Mouse (Mus musculus): ENCODE results near the gene Mlst8.
A peak's percentile ranks its signal among the peaks of the same experiment; 100 is the strongest.
"Not testable (repeated sequence)": the region's sequence is repeated elsewhere in the genome, so short reads cannot be mapped to it uniquely, and the experiment has no call there.

The Mlst8 gene

DNA sequence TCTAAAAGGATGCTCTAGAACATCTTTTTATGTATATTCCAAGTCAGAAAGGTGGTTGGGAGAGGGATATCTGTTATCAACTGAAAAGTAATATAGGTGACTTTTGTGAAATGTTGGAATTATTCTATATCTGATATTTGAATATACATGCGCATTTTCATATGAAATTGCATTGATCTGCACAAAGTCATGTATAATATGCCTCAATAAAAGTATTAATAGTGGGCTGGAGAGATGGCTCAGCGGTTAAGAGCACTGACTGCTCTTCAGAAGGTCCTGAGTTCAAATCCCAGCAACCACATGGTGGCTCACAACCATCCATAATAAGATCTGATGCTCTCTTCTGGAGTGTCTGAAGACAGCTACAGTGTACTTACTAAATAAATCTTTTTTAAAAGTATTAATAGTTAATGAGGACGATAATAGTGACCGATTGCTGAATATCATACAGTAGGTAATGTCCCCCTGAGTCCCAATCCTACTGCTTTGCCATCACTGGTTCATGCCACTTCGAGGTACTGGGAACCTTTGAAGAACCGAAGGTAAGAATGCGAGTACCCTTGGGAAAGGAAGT lies 9.5 kb downstream of the Mlst8 start:
- no peak for DNase-seq (ENCODE audit: low read depth, low spot score)

DNA sequence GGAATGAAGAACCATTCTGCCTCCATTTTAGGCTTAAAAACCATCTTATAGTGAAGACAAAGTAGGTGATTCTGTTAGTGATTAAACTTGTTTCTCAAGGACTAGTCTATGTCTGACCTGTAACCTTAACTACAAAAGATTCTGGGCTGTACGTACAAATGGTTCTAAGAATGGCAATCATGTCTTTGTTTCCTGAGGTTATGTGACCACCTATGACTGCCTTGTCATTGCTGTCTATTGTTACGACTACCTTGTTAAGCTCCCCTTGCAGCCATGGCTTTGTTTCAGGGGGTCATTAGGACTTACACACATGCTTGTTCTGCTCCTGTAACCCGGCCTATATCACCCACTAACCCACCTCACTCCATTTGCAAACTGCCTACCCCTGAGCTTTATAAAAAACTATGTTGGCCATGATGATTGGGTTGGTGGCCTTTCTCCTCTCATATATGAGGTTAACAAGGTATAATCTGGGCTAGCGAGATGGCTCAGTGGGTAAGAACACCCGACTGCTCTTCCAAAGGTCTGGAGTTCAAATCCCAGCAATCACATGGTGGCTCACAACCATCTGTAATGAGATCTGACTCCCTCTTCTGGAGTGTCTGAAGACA lies 10.1 kb downstream of the Mlst8 start:
- no peak for DNase-seq (ENCODE audit: low read depth, low spot score)

DNA sequence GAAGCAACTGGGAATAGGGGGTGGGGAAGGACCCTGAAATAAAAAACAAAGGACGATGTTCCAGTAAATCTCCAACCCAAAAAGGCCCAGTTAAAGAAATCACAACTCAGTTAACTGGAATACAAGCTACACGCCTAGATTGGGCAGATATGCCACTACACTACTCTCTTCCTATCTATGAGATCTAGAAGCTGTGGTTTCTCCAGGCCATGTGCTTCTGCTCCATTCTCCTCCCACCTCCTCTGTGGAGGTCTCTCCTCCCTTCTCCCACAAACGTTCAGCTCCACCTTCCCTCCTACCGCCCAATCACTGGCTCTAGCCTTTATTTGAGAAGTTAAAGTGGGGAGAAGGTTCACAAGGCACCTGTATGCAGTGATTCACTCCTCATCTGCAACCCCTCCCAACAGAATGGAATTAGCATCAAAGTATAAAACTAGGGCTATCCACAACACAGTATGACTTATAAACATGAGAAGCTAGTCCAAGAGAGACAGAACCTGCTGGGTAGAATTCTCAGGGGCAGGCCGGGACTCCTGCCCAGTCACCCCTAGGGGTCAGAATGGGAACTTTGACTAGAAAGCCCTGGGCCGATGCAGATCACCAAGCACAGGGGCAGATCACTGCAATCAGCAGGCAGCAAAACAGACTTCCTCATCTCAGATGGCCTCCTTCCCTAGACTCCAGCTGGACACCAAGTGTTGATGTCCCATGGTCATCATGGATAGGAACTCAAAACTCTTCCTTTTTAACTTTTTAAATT lies 15.3 kb downstream of the Mlst8 start:
- no peak for DNase-seq (ENCODE audit: low read depth, low spot score)

DNA sequence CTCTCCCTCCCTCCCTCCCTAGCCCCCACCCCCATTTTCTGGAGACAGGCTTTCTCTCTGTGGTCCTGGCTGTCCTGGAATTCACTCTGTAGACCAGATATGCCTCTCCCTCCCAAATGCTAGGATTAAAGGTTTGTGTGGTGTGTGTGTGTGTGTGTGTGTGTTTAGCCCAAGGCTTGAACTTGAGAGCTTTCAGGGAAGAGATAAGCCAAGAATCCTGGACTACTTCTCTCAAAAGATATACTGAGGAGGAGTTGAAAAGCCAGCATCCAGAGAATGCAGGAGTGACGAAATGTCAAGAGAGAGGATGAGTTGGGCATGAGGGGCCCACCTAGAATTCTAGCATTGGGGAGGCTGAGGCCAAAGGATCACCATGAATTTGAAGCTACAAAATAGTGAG lies 15.9 kb downstream of the Mlst8 start:
- DNase-seq (ENCODE audit: low read depth, low spot score) = no peak

DNA sequence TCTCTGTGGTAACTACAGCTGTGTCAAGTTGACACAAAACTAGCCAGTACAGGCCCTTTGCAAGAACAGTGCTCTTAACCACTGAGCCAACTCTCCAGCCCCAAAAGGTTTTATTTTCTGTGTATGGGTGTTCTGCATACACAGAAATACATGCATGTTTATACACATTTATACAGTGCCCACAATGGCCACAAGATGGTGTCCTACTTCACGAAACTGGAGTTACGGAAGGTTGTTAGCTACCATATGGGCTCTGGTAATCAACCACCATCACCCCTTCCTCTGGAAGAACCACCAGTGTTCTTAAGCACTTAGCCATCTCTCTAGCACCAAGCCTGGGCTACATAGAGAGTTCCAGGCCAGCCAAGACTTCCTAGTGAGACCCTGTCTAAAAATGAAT lies 17.3 kb downstream of the Mlst8 start:
- DNase-seq (ENCODE audit: low read depth, low spot score) = no peak

DNA sequence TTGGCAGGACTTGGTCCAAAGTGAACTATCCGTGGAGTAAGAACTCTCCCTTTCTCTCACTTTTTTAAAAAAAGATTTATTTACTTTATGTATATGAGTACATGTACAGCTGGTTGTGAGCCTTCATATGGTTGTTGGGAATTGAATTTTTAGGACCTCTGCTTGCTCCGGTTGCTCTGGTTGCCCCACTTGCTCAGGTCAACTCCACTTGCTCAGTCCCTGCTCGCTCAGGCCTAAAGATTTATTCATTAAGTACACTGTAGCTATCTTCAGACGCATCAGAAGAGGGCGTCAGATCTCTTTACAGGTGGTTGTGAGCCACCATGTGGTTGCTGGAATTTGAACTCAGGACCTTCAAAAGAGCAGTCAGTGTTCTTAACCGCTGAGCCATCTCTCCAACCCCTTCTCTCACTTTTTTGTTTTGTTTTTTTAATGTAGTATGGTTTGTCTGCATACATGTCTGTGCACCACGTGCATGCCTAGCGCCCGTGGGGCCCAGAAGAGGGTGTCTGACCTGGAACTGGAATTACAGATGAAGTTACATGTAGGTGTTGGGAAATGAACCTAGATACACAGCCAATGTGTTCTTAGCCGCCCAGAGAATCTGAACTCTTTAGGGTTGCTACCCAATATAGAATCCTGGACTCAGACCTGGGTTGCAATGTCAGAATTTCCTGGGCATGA lies 23.2 kb downstream of the Mlst8 start:
- not testable (repeated sequence) for DNase-seq (ENCODE audit: low read depth, low spot score)

DNA sequence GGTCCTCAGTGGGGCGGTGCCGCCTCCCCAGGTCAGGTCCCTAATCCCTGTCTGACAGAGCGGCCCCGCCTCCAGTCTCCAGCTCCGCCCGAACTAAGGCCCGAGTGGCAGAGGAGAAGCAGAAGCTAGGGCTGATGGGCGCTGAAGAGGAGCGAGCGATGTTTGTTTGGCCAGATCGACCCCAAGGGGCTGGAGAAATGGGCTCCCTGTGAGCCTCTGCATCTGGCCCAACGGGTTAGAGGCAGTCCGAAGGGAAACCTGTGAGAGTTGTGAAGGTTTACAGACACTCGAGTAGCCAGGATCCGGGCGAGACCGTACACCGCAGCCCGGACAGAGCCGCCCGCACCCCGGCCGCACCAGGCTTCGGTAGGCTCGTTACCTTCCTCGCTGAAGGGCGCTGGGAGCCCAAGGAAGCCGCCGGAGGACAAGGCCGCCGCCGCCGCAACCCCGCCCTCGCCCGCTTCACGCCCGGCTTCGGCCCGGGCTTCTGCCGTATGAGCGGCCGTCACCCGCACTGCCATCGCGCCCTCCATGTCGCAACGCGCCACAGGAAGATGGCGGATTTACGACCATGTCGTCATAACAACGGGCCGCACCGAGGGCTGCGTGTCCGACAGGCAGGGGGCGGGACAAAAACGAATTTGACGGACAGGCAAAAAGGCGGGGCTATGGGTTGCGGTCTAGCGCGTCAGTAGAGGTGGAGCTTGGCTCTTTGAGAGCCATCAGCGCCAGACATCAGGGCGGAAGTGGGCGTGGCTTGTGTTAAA lies 23.9 kb downstream of the Mlst8 start:
- DNase-seq (ENCODE audit: low read depth, low spot score) = peak; percentile 99

DNA sequence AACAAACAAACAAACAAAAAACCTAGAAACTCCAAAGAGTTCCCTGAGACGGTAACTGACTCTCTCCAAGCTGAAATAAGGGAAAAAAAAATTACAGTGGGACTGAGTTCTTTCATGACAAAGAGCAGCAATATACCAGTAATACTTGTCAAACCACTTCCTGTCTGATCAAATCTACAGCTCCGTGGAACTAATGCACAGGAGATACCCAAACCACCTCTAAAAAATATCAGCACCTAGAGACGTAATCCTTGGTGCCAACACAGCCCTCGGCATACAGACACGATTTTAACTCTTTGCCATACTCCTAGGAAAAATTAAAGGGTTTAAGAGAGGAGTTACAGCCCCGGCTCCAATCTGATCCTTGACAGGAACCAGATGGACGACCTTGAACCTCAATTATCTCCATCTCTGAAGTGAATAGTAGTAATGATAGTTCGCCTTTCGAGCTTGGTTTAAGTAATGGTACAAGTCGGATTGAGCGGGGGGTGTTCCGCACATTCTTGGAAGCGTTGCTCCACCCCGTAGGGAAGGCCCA lies 24.6 kb downstream of the Mlst8 start:
- DNase-seq (ENCODE audit: low read depth, low spot score) = no peak

DNA sequence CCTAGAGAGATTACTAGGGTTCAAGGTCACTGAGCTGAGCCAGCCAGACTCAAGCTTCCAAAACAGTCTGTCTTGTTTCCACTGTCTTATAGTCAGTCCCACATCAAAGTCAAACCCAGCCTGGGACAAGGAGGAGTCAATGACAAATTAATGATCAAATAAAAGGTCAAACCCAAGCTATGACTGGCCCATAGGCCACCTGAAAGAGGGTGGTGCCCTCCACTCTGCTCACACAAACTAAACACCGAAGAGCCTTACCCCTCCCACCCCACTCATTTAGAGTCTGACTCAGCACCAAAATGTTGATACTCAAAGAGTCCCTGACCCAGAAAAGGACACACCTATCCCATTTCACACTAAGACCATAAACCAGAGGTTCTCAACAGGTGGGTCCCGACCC lies 25.5 kb downstream of the Mlst8 start:
- peak; percentile 66 for DNase-seq (ENCODE audit: low read depth, low spot score)

DNA sequence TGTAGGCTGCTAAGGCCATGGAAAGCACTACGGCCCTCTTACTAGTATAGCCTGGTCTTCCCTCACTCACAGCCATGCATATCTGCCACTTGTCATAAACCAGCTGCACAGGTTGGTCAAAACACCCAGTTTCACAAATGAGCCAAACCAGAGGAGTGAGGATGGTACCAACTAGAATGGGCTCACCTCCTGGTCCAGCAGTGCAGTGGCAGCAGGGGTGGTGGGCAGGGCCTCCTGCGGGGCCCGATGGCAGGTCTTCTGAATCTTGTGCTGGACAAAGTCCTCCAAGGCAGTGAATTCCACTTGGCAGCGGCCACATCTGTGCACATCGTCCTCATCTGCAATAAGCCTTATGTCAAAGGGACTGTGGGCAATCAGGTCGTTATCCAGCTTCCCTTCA lies 27.7 kb downstream of the Mlst8 start:
- DNase-seq (ENCODE audit: low read depth, low spot score) = no peak

DNA sequence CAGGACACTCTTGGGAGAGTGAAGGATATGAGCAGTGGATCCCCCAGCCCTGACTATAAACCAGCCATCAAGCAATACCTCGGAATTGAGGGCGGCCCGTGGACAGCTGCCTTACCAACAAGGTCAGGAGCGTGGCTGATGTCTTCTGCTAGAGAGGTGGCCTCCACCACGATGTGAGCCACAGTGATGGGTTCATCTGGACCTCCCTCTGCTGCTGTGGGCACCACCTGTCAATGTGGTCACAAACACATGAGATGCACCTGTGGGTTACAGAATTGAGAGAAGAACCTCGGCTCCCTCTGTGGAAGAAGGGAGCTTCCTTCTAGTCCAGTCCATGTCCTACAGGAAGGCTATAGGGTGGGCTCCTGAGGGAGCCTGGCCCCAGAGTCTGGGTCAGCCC lies 29.4 kb downstream of the Mlst8 start:
- DNase-seq (ENCODE audit: low read depth, low spot score) = no peak

DNA sequence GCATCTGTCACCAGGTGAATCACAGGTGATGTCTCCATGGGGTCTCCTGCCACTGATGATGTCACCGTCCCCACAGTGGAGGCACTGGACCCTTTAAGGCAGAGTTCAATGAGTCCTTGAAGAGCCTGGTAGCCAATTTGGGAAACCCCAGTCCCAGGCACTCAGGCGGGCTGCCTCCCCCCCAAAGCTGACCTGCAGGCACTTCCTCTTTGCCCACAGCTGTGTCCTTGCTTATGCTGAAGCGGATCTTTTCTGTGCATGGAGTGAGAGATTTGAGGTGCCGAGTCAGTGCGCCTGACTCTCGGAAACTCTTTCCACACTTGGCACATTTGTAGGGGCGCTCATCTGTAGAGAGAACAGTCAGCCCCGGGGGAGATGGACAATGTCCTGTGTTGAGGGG lies 32.3 kb downstream of the Mlst8 start:
- no peak for DNase-seq (ENCODE audit: low read depth, low spot score)

DNA sequence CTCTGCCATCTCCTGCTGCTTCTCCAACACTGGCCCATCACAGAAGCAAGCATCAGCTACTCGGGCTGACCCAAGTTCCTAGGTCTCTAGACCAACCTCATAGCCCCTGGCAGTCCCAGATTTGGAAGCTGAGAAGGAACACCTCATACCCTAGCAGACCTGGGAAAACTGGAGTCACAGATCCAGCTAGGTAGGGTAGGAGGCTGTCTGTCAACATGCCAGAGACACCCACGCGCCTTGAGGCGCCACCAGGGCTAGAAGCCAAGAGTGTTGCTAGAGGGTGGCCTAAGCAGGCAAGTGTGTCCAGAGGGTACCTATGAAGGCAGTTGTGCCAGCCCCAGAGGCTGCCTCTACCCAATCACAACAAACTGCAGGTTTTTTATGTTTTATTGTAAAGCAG lies 35.5 kb downstream of the Mlst8 start:
- DNase-seq (ENCODE audit: low read depth, low spot score) = no peak

DNA sequence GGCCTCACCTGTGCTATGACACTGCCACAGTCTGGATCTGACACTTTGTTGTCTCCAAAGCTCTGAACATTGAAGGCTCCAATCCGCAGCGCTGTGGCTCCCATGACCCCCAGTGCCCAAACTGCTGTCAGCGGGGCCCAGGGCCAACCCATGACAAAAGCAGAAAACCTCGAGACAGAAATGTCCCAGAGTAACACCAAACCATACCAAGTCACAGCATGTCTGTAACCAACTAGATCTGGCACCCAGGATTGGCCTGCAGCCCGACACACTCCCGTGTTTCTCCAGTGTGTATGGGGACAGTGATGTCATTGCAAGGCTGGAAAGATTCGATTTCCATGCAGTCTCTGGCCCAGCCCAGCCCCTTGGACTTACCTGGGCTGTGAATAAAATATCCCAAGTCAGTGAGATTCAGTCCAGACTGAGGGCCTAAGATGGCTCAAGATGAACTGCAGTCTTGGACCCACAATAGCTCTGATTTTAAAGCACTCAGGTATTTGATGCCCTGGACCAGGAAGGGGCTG lies 36.2 kb downstream of the Mlst8 start, which contains the start of gene Dnase1l2:
Gene Dnase1l2 (minus strand): TSS at position 474 of the 524 bp plus-strand sequence.
- no peak for DNase-seq (ENCODE audit: low read depth, low spot score)

DNA sequence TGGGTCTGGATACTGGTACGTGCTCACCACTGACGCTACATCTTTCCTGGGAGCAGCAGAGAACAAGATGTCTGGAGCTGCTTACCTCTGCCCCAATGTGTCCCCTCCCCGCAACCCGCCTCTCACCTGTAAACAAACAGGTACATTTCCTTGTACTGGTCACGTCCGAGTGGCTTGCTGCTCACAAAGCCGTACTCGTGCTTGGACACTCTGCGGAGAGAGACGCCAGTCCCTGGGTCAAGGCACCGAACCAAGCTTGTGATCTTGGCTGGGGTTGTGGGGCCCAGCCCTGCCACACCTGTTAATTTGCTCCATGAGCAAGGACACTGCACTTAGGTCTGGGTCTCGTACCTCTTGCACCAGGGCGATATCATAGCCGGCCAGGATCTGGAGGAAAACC lies 36.8 kb downstream of the Mlst8 start:
- DNase-seq (ENCODE audit: low read depth, low spot score) = no peak

DNA sequence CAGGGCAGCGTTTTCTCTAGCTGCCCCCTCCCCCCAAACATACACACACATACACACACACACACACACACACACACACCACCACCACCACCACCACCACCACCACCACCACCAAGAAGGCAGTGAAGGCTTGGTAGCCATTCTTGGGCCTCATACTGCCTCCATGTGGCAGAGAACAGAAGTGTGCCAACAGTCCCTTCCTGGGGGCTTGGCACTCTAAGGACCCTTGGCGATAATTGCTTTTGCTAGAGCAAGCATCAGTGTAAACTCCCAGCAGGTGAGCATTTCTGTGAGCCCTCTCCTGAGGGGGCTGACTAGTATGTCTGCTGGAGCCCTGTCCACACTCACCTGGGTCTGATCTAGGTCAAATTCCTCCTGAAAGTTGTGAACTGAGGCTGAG lies 37.7 kb downstream of the Mlst8 start:
- DNase-seq (ENCODE audit: low read depth, low spot score) = no peak

DNA sequence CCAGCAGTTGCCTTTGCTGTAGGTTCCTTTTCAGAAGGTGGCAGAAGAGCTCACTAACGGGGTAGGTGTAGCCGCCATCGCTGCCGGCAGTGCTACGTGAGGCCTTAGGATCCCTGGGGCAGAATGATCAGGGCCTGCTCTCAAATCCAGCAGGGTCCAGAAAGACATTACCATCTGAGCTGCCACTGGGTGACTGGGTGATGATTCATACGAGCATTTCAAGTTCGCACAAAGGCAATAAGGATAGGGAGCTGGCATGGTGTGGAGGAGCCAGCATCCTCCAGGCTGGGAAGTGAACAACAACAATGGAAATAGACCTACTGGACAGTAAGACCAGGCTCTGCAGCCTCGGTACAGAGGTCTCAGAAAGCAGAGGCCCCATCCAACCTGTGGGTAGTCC lies 38.5 kb downstream of the Mlst8 start:
- no peak for DNase-seq (ENCODE audit: low read depth, low spot score)

DNA sequence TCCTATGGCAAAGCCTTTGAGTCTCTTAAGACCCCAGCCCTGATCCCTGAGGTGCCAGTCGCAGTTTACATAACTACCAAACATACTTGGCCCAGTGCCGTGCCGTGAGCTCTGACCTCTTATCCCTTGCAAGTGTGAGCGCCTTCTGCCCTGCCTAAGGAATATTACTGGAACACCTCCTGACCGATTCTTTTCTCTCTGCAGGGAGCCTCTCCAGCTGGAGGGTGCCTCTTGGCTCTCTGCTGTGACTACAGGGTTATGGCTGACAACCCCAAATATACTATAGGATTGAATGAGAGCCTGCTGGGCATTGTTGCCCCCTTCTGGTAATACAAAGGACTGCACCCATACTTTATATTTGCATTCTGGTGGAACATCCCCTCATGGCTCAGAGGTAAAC lies 41.9 kb downstream of the Mlst8 start:
- DNase-seq (ENCODE audit: low read depth, low spot score) = peak; percentile 52

DNA sequence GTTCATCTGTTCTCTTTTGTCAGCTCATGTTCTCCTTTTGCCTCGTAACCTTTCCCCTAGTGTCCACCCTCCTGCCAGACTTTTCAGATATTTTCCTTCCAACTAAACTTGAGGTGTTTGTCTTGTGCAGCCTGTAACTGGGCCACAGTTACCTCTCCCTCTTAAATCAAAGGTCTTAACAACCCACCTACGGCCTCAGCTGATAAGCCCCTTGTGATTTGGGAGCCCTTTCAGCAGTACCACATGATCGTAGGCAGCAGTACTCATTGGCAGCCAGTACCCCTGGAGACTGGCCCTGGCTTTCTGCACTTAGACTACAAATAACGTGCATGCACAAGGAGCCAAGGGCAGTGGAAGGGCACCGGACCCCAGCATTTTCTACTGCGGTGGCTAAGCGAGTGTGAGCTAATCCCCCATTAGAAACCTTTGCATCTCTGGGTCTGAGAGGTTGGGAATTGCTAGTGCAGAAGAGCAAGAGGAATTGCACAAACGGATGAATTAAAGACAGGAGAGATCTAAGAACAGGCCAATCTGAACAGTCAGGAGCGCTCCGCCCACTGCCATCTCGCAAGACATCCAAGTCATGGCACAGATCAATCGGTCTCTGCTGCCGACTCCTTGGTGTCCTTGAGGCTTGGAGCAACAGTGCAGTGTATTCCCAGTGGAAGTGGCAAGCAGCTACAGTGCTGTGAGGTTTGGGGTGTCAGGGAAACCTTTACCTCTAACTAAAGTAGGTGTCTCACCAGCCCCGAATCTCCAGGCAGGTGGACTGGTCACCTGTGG lies 49.5 kb downstream of the Mlst8 start:
- DNase-seq (ENCODE audit: low read depth, low spot score) = no peak

DNA sequence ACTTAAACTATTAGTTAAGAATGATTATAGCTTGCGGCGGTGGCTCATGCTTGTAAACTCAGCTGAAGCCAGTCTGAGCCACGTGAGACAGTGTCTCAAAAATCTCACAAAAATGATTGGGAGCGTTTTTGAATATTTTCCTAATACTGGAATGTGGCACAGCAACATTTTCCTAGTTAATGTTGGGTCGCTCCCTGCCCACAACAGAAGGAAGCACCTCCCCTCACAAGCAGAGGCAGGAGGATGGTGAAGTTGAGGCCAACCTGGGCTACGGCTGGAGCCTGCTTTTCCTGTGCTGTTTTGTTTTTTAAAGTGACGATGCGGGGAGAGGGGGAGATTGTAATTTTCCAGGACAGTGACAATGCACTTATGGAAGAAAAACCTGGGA lies 51.7 kb downstream of the Mlst8 start:
- no peak for DNase-seq (ENCODE audit: low read depth, low spot score)

All from c-Kit-negative CD71-positive TER-119-positive erythroid progenitor cells, embryonic 14.5 days (primary cell).